Mouse (Mus musculus): Measurements from ENCODE around the gene Defb28. TPM values are rescaled to one million over a fixed set of nuclear protein-coding genes. Genes with fewer than 3 reads are reported as not detected.

Defb28 gene
- total and polyA plus RNA-seq, 3 experiments = not detected

- ATAC-seq (ENCODE audit: extremely low read depth, insufficient number of reproducible peaks, low FRiP score, poor library complexity, severe bottlenecking) (no peak), DNase-seq (ENCODE audit: low spot score) (no peak)
- Histone ChIP-seq H3K36me3 (replicated peaks) (no peaks in the 10 kb centered on the region), H3K9me3 (replicated peaks) (peaks cover 2% of the 10 kb centered on the region; the same call in 1 of the 2 replicates), H3K4me3 (ENCODE audit: low read depth, low read length) (no peak overlapping the region), H3K4me1 (ENCODE audit: insufficient read depth, low read depth, low read length) (no peaks in the 10 kb centered on the region), H3K27me3 (ENCODE audit: insufficient read depth, low read length) (peaks cover 3% of the 10 kb centered on the region; the same call in 1 of the 2 replicates)
- TF ChIP-seq GATA2 (IDR thresholded peaks at IDR 0.05; ENCODE audit: borderline replicate concordance, low read depth, low read length) = no peak
- TF ChIP-seq TAL1 (conservative IDR thresholded peaks at IDR 0.05; ENCODE audit: low read depth, low read length) = no peak
- no peak for TF ChIP-seq POLR2AphosphoS5 (IDR thresholded peaks at IDR 0.05; ENCODE audit: insufficient replicate concordance, low read depth, low read length)
- no peak for TF ChIP-seq GATA1 (IDR thresholded peaks at IDR 0.05; ENCODE audit: borderline replicate concordance, low read length)
- TF ChIP-seq CTCF (IDR thresholded peaks at IDR 0.05; ENCODE audit: low read depth, low read length) = no peak
Measured at GRCm38 (mm10) chr2:152543478-152543877, 25.4 kb downstream of the Defb28 start.

DNA sequence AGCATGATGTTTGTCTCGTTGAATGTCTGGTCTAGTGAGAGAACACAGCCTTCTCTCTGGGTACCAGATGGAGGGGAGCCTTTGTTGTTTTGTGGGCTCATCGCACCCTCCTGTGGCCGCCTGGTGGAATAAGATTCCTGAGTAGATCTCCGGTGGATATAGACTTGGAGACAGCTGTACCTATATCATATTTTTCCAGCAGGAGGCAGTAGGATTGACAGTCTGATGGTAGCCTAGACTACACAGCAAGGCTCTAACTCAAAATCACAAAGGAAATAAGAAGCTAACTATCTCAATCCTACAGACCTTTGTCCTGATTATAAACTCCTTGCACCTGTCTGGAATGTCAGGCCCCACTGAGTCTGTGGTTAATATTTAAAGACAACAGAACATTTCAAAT, 26.6 kb downstream of the Defb28 start:
- ATAC-seq (ENCODE audit: extremely low read depth, insufficient number of reproducible peaks, low FRiP score, poor library complexity, severe bottlenecking) (no peak), DNase-seq (ENCODE audit: low spot score) (peak; percentile 4)
- peaks cover 2% of the 10 kb centered on the region; the same call in 1 of the 2 replicates for H3K9me3 ChIP-seq (replicated peaks)
- no peaks in the 10 kb centered on the region for H3K36me3 ChIP-seq (replicated peaks)
- H3K27me3 ChIP-seq (ENCODE audit: insufficient read depth, low read length) = peaks cover 3% of the 10 kb centered on the region; the same call in 1 of the 2 replicates
- TF ChIP-seq TAL1 (conservative IDR thresholded peaks at IDR 0.05; ENCODE audit: low read depth, low read length) (no peak), GATA2 (IDR thresholded peaks at IDR 0.05; ENCODE audit: borderline replicate concordance, low read depth, low read length) (no peak)
- H3K4me1 ChIP-seq (ENCODE audit: insufficient read depth, low read depth, low read length) = no peaks in the 10 kb centered on the region
- no peak overlapping the region for H3K4me3 ChIP-seq (ENCODE audit: low read depth, low read length)

DNA sequence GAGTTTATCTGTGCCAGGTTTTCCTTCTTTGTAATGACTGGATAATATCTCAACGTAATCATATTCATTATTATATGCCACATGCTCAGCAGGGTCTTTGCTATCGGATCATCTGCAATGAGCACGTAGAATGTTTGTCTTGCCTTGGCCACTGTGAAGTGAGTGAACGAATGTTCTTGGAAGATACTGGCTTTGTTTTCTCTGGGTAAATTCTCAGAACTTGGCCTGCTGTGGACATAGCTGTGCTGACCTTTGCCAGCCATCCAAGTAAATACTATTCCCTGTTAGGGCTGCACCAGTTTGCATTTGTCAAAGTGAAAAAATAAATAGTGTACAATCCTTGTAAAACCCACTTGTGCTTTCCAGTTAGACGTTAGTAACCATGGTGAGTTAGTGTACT, 30.1 kb downstream of the Defb28 start:
- no peak for ATAC-seq (ENCODE audit: extremely low read depth, insufficient number of reproducible peaks, low FRiP score, poor library complexity, severe bottlenecking)
- Histone ChIP-seq H3K27me3 (ENCODE audit: insufficient read depth, low read length) (peaks cover 3% of the 10 kb centered on the region; the same call in 1 of the 2 replicates), H3K4me3 (ENCODE audit: low read depth, low read length) (no peak overlapping the region), H3K9me3 (replicated peaks) (no peaks in the 10 kb centered on the region), H3K36me3 (replicated peaks) (no peaks in the 10 kb centered on the region), H3K4me1 (ENCODE audit: insufficient read depth, low read depth, low read length) (no peaks in the 10 kb centered on the region)
- TF ChIP-seq TAL1 (conservative IDR thresholded peaks at IDR 0.05; ENCODE audit: low read depth, low read length) (no peak), GATA2 (IDR thresholded peaks at IDR 0.05; ENCODE audit: borderline replicate concordance, low read depth, low read length) (no peak), GATA1 (IDR thresholded peaks at IDR 0.05; ENCODE audit: borderline replicate concordance, low read length) (no peak), CTCF (IDR thresholded peaks at IDR 0.05; ENCODE audit: low read depth, low read length) (no peak), POLR2AphosphoS5 (IDR thresholded peaks at IDR 0.05; ENCODE audit: insufficient replicate concordance, low read depth, low read length) (no peak)
- no peak for DNase-seq (ENCODE audit: low spot score)

- Histone ChIP-seq H3K27me3 (ENCODE audit: insufficient read depth, low read length) (peaks cover 9% of the 10 kb centered on the region), H3K4me3 (ENCODE audit: low read depth, low read length) (no peak overlapping the region), H3K36me3 (replicated peaks) (no peaks in the 10 kb centered on the region), H3K4me1 (ENCODE audit: insufficient read depth, low read depth, low read length) (no peaks in the 10 kb centered on the region), H3K9me3 (replicated peaks) (no peaks in the 10 kb centered on the region)
- TF ChIP-seq GATA2 (IDR thresholded peaks at IDR 0.05; ENCODE audit: borderline replicate concordance, low read depth, low read length) (no peak), GATA1 (IDR thresholded peaks at IDR 0.05; ENCODE audit: borderline replicate concordance, low read length) (no peak), TAL1 (conservative IDR thresholded peaks at IDR 0.05; ENCODE audit: low read depth, low read length) (no peak), CTCF (IDR thresholded peaks at IDR 0.05; ENCODE audit: low read depth, low read length) (peak; percentile 23; the same call in 1 of the 2 replicates), POLR2AphosphoS5 (IDR thresholded peaks at IDR 0.05; ENCODE audit: insufficient replicate concordance, low read depth, low read length) (no peak)
- ATAC-seq (ENCODE audit: extremely low read depth, insufficient number of reproducible peaks, low FRiP score, poor library complexity, severe bottlenecking) (no peak), DNase-seq (ENCODE audit: low spot score) (no peak)
Measured at GRCm38 (mm10) chr2:152553774-152554423, 35.8 kb downstream of the Defb28 start.

DNA sequence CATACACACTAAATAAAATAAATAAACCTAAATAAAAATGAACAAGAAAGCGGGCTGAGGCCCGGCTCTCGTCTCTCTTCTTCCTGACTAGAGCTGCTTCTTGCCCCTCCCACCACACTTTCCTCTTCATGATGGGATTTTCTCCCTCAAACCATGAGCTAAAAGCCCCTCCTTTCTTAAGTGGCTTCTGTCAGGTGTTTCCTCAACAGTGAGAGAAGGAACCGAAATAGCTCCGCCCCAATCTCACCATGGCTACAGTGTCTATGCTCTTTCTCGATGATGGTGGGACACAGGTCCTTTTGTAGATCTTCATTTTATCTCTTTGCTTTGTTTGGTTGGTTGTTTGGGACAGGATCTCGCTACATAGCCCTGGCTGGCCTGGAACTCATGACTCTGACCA, 38.6 kb downstream of the Defb28 start:
- no peak for ATAC-seq (ENCODE audit: extremely low read depth, insufficient number of reproducible peaks, low FRiP score, poor library complexity, severe bottlenecking)
- Histone ChIP-seq H3K36me3 (replicated peaks) (no peaks in the 10 kb centered on the region), H3K27me3 (ENCODE audit: insufficient read depth, low read length) (peaks cover 8% of the 10 kb centered on the region), H3K4me1 (ENCODE audit: insufficient read depth, low read depth, low read length) (no peaks in the 10 kb centered on the region), H3K9me3 (replicated peaks) (no peaks in the 10 kb centered on the region), H3K4me3 (ENCODE audit: low read depth, low read length) (no peak overlapping the region)
- TF ChIP-seq POLR2AphosphoS5 (IDR thresholded peaks at IDR 0.05; ENCODE audit: insufficient replicate concordance, low read depth, low read length) = no peak
- no peak for DNase-seq (ENCODE audit: low spot score)

DNA sequence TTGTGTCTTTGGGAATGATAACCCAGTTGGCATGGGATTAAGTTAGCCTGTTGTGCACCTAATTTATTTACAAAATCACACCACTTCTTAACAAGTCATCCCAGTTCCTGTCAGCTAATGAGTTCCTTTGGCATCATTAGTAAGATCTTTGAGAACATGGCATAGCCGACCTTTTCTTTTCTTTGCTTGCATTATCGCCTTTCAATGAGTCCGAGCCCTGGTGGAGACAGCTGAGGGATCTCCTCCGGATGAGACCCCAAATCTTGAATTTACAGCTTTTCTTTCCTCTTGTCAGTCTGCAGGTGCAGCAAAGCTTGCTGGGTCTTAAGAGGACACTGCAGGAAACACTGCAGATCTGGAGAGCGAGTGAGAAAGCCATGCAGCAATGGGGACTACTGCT, 51.0 kb downstream of the Defb28 start, which contains the start of gene Gm17416:
TSS of gene Gm17416 (plus strand) at position 301 of the 400 bp plus-strand sequence.
- Histone ChIP-seq H3K9me3 (replicated peaks) (no peaks in the 10 kb centered on the region), H3K4me3 (ENCODE audit: low read depth, low read length) (no peak within 1 kb of the TSS), H3K4me1 (ENCODE audit: insufficient read depth, low read depth, low read length) (no peaks in the 10 kb centered on the region), H3K27me3 (ENCODE audit: insufficient read depth, low read length) (no peaks in the 10 kb centered on the region; the same call in 1 of the 2 replicates), H3K36me3 (replicated peaks) (no peaks in the 10 kb centered on the region)
- DNase-seq (ENCODE audit: low spot score) (no peak), ATAC-seq (ENCODE audit: extremely low read depth, insufficient number of reproducible peaks, low FRiP score, poor library complexity, severe bottlenecking) (no peak)
- no peak for TF ChIP-seq POLR2AphosphoS5 (IDR thresholded peaks at IDR 0.05; ENCODE audit: insufficient replicate concordance, low read depth, low read length)
- no peak for TF ChIP-seq TAL1 (conservative IDR thresholded peaks at IDR 0.05; ENCODE audit: low read depth, low read length)
- no peak for TF ChIP-seq GATA1 (IDR thresholded peaks at IDR 0.05; ENCODE audit: borderline replicate concordance, low read length)
- TF ChIP-seq CTCF (IDR thresholded peaks at IDR 0.05; ENCODE audit: low read depth, low read length) = no peak
- no peak for TF ChIP-seq GATA2 (IDR thresholded peaks at IDR 0.05; ENCODE audit: borderline replicate concordance, low read depth, low read length)

All from G1E (cell line).